Mouse (Mus musculus) intestine, embryonic 16.5 days (tissue): ENCODE data around the gene Cxcr1. TPM values are rescaled to one million over a fixed set of nuclear protein-coding genes. Genes with fewer than 3 reads are reported as not detected.

ENCODE experiments used
- ATAC-seq: fragments of 200-750 bp; cut with Nextera tagmentation; 2 replicates; pipeline ENCODE4 v1.8.0; 2017; ENCODE audit warnings: moderate TSS enrichment, moderate library complexity
- H3K27ac ChIP-seq: fragments of 300-500 bp; sonication (generic); 2 replicates; pipeline ENCODE4 v1.5.1; 2014; ENCODE audit warnings: mild to moderate bottlenecking, low read length
- H3K27me3 ChIP-seq: fragments of 300-500 bp; sonication (generic); replicated peaks from 2 replicates; pipeline ENCODE4 v1.6.1; 2014; ENCODE audit warnings: low read length, control low read depth, mixed read lengths; ENCODE audit not compliant: control insufficient read depth, insufficient read depth
- H3K36me3 ChIP-seq: fragments of 300-500 bp; sonication (generic); 2 replicates; pipeline ENCODE4 v1.6.1; 2014; ENCODE audit warnings: low read length, control low read depth; ENCODE audit not compliant: control insufficient read depth, insufficient read depth
- H3K4me1 ChIP-seq: fragments of 300-500 bp; sonication (generic); 2 replicates; pipeline ENCODE4 v1.6.1; 2014; ENCODE audit warnings: low read length, control low read depth, mixed read lengths; ENCODE audit not compliant: control insufficient read depth, insufficient read depth
- H3K4me2 ChIP-seq: fragments of 300-500 bp; sonication (generic); 2 replicates; pipeline ENCODE4 v1.6.1; 2014; ENCODE audit warnings: low read depth, low read length, control low read depth
- H3K4me3 ChIP-seq: fragments of 300-500 bp; sonication (generic); 2 replicates; pipeline ENCODE4 v1.5.1; 2014; ENCODE audit warnings: mild to moderate bottlenecking, low read length
- H3K9ac ChIP-seq: fragments of 300-500 bp; sonication (generic); 2 replicates; pipeline ENCODE4 v1.6.1; 2014; ENCODE audit warnings: low read depth, low read length
- H3K9me3 ChIP-seq: fragments of 300-500 bp; sonication (generic); 2 replicates; pipeline ENCODE4 v1.6.1; 2016; ENCODE audit warnings: low read length, control low read depth; ENCODE audit not compliant: control insufficient read depth
- WGBS: fragments of 180-500 bp; shearing (Covaris S2); extraction: QIAGEN DNeasy Blood & Tissue Kit; methylation state at CpG from one replicate; pipeline ENCODE4 v1.1.7; 2014; 5-methylcytosine and 5-hydroxymethylcytosine counted together
- polyA plus RNA-seq: library from polyadenylated mRNA; unstranded; fragments of >200 nt; fragmentation: Nextera tagmentation; extraction: Ambion mirVana; gene quantifications from 2 replicates; pipeline ENCODE4 v1.2.1, GENCODE M21; 2015

Gene Cxcr1
- polyA plus RNA-seq = not detected in 2 replicates

DNA sequence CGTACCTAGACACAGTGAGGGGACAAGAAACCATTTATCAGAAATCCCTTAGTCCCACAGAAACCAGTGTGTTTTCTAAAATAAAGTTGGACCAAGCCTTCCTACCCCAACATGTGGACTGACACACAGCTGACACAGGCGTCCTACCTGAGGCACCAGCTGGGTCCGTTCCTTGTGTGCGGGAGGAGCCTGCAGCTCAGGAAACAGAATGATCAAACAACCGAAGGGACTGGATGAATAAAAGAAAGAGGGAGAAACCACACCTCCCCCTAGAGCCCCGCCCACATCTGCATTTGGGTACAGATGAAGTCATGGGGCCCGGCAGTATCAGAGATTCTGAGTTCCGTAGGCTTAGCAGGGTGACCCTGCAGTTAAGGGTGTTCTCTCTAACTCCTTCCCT, at the start of gene Cxcr1:
Gene Cxcr1, minus strand, starts transcription at position 187 of the 400 bp plus-strand sequence.
- Histone ChIP-seq H3K9me3 (no peaks in the 10 kb centered on the region), H3K4me1 (peaks cover 8% of the 10 kb centered on the region), H3K9ac (no peak within 1 kb of the TSS), H3K27me3 (no peaks in the 10 kb centered on the region), H3K27ac (no peak within 1 kb of the TSS), H3K4me3 (no peak within 1 kb of the TSS), H3K4me2 (no peak within 1 kb of the TSS), H3K36me3 (no peaks in the 10 kb centered on the region)
- no peak for ATAC-seq
- WGBS = 67% methylated on average over 8 of the region's 8 CpGs

DNA sequence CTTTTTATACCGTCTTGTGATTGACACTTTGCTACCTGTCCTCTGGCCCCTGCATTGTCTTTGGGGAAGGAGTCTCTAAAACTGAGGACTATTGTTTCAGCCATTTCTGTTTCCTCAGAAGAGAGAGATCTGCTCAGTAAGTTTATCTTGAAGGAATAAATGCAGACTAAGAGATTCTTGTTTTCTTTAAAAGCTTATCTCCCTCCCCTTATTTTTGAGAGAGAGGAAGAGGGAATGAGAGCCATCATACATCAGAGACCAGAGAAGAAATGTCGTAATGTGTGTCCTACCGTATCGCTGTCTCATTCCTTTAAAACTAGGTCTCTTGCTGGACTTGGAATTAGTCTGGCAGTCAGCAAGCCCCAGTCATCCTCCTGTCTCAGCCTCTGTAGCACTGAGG, 46.4 kb upstream of the Cxcr1 start:
- 46% methylated on average over 4 of the region's 4 CpGs for WGBS
- Histone ChIP-seq H3K27ac (peak overlapping the region; percentile 27; the same call in 1 of the 2 replicates), H3K4me2 (0 out of 2 replicates have a peak overlapping the region, but pooled peaks have one; percentile 21), H3K9me3 (no peaks in the 10 kb centered on the region), H3K9ac (no peak overlapping the region), H3K36me3 (no peaks in the 10 kb centered on the region), H3K27me3 (no peaks in the 10 kb centered on the region), H3K4me1 (peaks cover 50% of the 10 kb centered on the region), H3K4me3 (no peak overlapping the region)
- no peak for ATAC-seq

DNA sequence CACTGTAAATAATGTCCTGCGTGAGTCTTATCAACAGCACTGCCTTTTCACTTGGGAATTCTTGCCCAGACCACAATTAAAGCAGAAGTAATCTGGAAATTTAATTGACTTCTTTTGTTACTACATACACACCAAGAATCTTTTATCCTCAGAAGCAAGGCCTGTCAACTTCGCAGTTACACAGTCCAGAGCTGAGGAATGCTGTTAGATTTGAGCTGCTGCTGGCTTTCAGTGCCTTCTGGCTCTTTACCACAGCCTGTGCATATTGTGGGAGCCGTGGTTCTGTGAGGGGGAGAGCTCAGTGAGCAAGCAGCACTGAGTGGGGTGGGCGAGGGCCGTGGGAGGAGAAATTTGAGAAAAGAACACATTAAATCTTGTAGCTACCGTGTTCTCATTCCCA, 45.9 kb upstream of the Cxcr1 start:
- ATAC-seq = no peak
- H3K4me1 ChIP-seq = peaks cover 47% of the 10 kb centered on the region
- no peak overlapping the region for H3K4me3 ChIP-seq

DNA sequence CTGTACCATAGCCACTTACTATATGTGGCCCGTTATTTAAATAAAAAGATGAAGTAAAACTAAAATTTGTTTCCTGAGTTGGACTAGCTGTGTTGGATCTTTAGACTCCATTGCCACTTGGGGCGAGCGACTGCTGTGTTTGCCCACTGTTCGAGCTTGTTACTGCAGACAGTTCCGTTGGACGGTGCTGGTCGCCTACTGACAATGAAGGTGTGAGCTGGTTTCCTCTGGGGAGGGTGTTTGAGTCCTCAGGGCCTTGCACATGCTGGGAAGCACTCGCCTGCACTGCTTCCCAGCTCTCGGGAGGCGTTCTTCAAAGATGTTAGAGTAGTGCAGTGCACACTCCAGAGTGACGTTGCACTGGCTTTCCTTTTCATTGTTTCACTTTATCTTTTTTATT, 45.2 kb upstream of the Cxcr1 start:
- Histone ChIP-seq H3K36me3 (no peaks in the 10 kb centered on the region), H3K27ac (peak overlapping the region; percentile 93), H3K9me3 (no peaks in the 10 kb centered on the region), H3K27me3 (no peaks in the 10 kb centered on the region), H3K9ac (peak overlapping the region; percentile 54; the same call in 1 of the 2 replicates), H3K4me1 (peaks cover 45% of the 10 kb centered on the region), H3K4me2 (peak overlapping the region; percentile 64), H3K4me3 (peak overlapping the region; percentile 98)
- 28% methylated on average over 11 of the region's 11 CpGs for WGBS
- no peak for ATAC-seq

More for the DNA sequence above, 45.9 kb upstream of the Cxcr1 start:
- Histone ChIP-seq H3K27ac (peak overlapping the region; percentile 43), H3K9ac (no peak overlapping the region; the same call in 1 of the 2 replicates), H3K4me2 (peak overlapping the region; percentile 21; the same call in 1 of the 2 replicates), H3K36me3 (no peaks in the 10 kb centered on the region), H3K27me3 (no peaks in the 10 kb centered on the region), H3K9me3 (no peaks in the 10 kb centered on the region)
- 30% methylated on average over 6 of the region's 6 CpGs for WGBS

DNA sequence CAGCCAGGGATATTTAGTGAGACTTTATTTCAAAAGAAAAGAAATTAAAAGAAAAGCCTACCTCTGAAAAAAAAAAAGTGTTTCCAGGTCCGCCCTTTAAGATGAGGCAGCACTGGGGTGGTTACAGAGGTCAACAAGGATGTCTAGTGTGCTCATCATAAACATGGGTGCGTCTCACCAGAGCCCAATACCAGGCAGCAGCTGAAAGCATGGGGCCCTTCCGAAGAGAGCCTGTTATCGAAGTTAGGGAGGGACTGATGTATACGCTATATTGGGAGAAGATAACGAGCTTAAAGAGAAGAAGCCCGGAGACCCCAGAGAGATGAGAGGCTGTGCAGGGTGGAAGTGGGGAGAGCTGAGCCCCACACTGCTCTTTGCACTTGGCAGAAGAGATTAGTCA, 44.7 kb upstream of the Cxcr1 start:
- peak overlapping the region; percentile 54; the same call in 1 of the 2 replicates for H3K9ac ChIP-seq
- ATAC-seq = peak; percentile 47

DNA sequence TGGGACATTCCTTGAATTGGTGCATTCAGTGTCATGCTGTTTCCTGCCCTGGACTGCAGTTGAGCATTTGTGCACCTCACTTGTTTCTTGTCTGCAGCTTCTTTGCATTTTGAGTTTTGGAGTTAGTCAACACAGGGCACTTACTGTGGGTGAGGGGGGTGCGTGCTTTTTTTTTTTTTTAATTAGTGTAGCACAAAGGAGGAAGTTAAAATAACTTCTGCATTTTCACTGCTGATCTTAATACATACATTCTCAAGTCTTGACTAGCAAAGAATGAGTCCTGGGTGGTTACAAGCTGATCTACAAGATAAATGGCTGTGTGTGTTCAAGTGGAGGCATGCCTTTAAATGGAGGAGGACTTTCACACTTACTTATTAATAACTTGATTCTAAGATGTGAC, 43.7 kb upstream of the Cxcr1 start:
- ATAC-seq = no peak
- no peaks in the 10 kb centered on the region for H3K9me3 ChIP-seq
- peaks cover 34% of the 10 kb centered on the region for H3K4me1 ChIP-seq
- WGBS = 57% methylated on average over 1 of the region's 1 CpGs
- H3K4me2 ChIP-seq = peak overlapping the region; percentile 64
- H3K36me3 ChIP-seq = no peaks in the 10 kb centered on the region
- peak overlapping the region; percentile 98 for H3K4me3 ChIP-seq
- H3K9ac ChIP-seq = peak overlapping the region; percentile 99
- H3K27me3 ChIP-seq = no peaks in the 10 kb centered on the region
- H3K27ac ChIP-seq = peak overlapping the region; percentile 93

More for the DNA sequence above, 44.7 kb upstream of the Cxcr1 start:
- H3K27me3 ChIP-seq = no peaks in the 10 kb centered on the region
- no peaks in the 10 kb centered on the region for H3K36me3 ChIP-seq
- peaks cover 42% of the 10 kb centered on the region for H3K4me1 ChIP-seq
- no peaks in the 10 kb centered on the region for H3K9me3 ChIP-seq
- H3K4me3 ChIP-seq = peak overlapping the region; percentile 98
- H3K4me2 ChIP-seq = peak overlapping the region; percentile 64
- H3K27ac ChIP-seq = peak overlapping the region; percentile 93
- WGBS = 13% methylated on average over 7 of the region's 7 CpGs

DNA sequence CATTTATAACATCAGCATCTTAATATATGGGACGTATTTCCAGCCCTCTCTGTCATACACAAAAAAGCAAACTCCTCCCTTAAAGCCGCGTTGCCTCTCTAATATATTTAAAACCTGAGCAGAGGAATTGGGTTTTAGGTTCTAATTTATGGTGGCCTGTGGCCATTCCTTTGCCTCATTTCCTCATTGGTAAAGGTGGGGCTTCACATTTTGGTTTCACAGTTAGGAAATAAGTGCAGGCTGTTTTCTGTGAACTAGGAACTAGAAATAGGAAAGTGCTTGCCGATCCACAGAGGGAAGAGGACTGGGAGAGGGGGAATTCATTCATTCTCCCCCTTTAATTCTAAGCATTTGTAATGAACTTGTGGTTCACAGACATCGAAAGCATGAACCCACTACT, 43.2 kb upstream of the Cxcr1 start:
- H3K27me3 ChIP-seq = no peaks in the 10 kb centered on the region
- peak overlapping the region; percentile 98 for H3K4me3 ChIP-seq
- 18% methylated on average over 5 of the region's 5 CpGs for WGBS
- H3K9ac ChIP-seq = peak overlapping the region; percentile 99
- no peaks in the 10 kb centered on the region for H3K36me3 ChIP-seq
- H3K9me3 ChIP-seq = no peaks in the 10 kb centered on the region
- H3K27ac ChIP-seq = peak overlapping the region; percentile 93
- H3K4me1 ChIP-seq = peaks cover 34% of the 10 kb centered on the region
- ATAC-seq = no peak
- H3K4me2 ChIP-seq = peak overlapping the region; percentile 64

DNA sequence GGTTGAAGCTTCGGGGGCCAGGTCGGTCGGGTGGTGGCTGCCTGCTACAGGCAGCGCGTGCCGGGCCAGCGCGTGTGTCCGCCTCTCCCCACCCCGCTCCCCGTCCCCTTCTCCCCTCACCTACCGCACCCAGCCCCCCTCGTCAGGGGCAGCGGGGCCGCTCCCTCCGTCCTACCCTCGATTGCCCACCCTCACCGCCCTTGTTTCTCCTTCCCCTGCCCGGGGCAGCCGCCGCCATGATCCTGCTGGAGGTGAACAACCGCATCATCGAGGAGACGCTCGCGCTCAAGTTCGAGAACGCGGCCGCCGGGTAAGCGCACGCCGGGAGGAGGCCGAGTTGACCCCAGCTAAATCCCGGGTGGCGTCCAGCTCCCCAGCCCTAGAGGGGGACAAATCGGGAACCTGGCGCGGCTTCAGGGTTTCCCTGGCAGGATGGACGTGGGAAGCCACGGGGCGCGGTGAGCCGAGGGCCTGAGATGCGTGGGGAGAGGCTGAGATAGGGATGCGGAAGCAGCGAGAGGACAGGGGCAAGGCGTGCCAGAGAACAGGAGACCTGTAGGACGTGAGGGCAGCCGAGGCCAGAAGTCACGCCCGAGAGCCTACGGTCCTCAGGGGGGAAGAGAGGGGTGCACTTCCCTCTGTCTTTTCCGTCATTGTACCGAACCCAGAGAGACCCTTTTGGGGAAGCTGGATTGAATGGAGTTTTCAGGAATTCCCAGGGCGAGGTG, 42.3 kb upstream of the Cxcr1 start:
- peak overlapping the region; percentile 99 for H3K9ac ChIP-seq
- peak overlapping the region; percentile 68 for H3K4me2 ChIP-seq
- no peaks in the 10 kb centered on the region for H3K9me3 ChIP-seq
- ATAC-seq = peak; percentile 61
- peaks cover 31% of the 10 kb centered on the region for H3K4me1 ChIP-seq
- H3K4me3 ChIP-seq = peak overlapping the region; percentile 98
- under 1% methylated on average over 54 of the region's 57 CpGs for WGBS
- no peaks in the 10 kb centered on the region for H3K27me3 ChIP-seq
- H3K36me3 ChIP-seq = no peaks in the 10 kb centered on the region
- H3K27ac ChIP-seq = peak overlapping the region; percentile 93

DNA sequence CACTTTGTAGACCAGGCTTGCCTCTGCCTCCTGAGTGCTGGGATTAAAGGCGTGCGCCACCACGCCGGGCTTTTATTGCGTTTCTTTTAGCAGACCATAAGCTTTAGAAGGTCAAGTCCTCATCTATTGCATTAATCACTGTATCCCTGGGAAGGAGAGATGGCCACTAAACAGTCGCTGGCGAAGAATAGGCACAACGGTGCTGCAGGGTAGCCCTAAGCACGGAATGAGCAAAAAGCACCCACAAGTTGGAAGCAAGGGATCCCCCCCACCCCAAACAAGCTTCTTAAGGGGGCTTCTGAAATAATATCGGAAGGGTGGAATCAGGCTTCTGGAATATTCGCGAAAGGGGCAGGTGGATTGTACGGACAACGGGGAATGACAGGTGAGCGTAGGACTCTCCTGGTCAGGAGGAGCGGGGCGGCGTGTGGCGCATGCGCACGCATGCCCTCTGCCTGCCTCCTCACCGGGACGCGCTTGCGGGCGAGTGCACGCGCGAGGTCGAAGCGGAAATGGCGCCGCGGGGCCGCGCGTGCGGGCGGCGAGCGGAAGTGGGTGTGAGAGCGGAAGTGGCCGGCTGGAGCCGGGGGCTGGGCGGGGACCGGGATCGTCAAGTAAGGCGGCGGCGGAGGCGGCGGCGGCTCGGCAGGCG, 41.6 kb upstream of the Cxcr1 start, which contains the start of gene Arpc2:
Gene Arpc2, plus strand, starts transcription at position 147 of the 652 bp plus-strand sequence.
- Histone ChIP-seq H3K4me1 (peaks cover 29% of the 10 kb centered on the region), H3K4me2 (peak within 1 kb of the TSS; percentile 68), H3K9me3 (no peaks in the 10 kb centered on the region), H3K27ac (peak within 1 kb of the TSS; percentile 93), H3K36me3 (no peaks in the 10 kb centered on the region), H3K9ac (peak within 1 kb of the TSS; percentile 99), H3K27me3 (no peaks in the 10 kb centered on the region), H3K4me3 (peak within 1 kb of the TSS; percentile 98)
- WGBS = under 1% methylated on average over 55 of the region's 55 CpGs
- peak; percentile 90 for ATAC-seq
